In genomic region chr4:134793213-134793956, GRCm38 (mm10) we compare ENCODE assay signal across 9 mouse cellular contexts. TPM values are rescaled to one million over a fixed set of nuclear protein-coding genes. Genes with fewer than 3 reads are reported as not detected.
DNase-seq lines count a peak whose midpoint lies in the region; ATAC-seq and TF ChIP-seq lines count a peak whose summit lies in the region.
"Had no signal": no experiment of that assay in that cellular context is flagged by ENCODE, and none has a peak within 500 bp of the region (broad histone marks: within the 10 kb centered on the region; RNA-seq: fewer than 3 reads in every experiment).

No protein-coding gene starts in this region.

- H3K4me3 ChIP-seq in heart, adult 2 months = no peak overlapping the region
- H3K4me3 ChIP-seq: erythroblast, embryonic 14.5 days had no signal

- peak; percentile 36 to 60 for DNase-seq in heart, adult 2 months
- no peak for DNase-seq in heart, adult 11 months
- DNase-seq in testis, postnatal 10 days (ENCODE audit: low spot score) = peak; percentile 80
- no peak for DNase-seq in testis, postnatal 14 days (ENCODE audit: low spot score)
- DNase-seq in brain, adult 2 months (ENCODE audit: low read depth, low spot score) = peak; percentile 83
- DNase-seq in heart, postnatal 14 days = peak; percentile 68 to 72
- peak; percentile 74 for DNase-seq in lung, postnatal 36 days

- TF ChIP-seq POLR2A in heart, adult 2 months (IDR thresholded peaks at IDR 0.05; ENCODE audit: insufficient read depth, low read depth, low read length) = no peak

- WGBS in heart, adult 2 months = 37% methylated on average over 10 of the region's 10 CpGs

- no peak for TF ChIP-seq EP300 in heart, adult 2 months (IDR thresholded peaks at IDR 0.05; ENCODE audit: insufficient read depth, low read depth, low read length)

- no peak for ATAC-seq in granulocyte monocyte progenitor cell, adult 5-6 weeks (replicated peaks; ENCODE audit: poor library complexity, severe bottlenecking)

- intact Hi-C loops in heart, adult 2 months (cut with DNase I) = loop anchor here (1.0 kb wide), 1 partner anchor 86 kb away; no protein-coding TSS in a partner anchor
- intact Hi-C loops in heart, postnatal 14 days (cut with DNase I) = loop anchor here (2.0 to 5.0 kb wide), 3 partner anchors 41 to 231 kb away; no protein-coding TSS in a partner anchor

- H3K4me1 ChIP-seq in heart, adult 2 months (ENCODE audit: control insufficient read depth, insufficient read depth, low read length) = peaks cover 7% of the 10 kb centered on the region

- H3K9ac ChIP-seq in heart, adult 2 months (ENCODE audit: low read depth, low read length) = no peak overlapping the region

- peak; percentile 92 for TF ChIP-seq CTCF in heart, adult 2 months (IDR thresholded peaks at IDR 0.05)

- no peaks in the 10 kb centered on the region for H3K36me3 ChIP-seq in heart, adult 2 months (ENCODE audit: control insufficient read depth, insufficient read depth, low read length)

- H3K27me3 ChIP-seq in heart, adult 2 months (ENCODE audit: control insufficient read depth, insufficient read depth, low read length) = no peaks in the 10 kb centered on the region

- no peaks in the 10 kb centered on the region for H3K79me2 ChIP-seq in heart, adult 2 months (replicated peaks; ENCODE audit: control insufficient read depth, insufficient read depth, low read length)

- no peak overlapping the region for H3K27ac ChIP-seq in heart, adult 2 months

RNA-seq across cellular contexts. Expression of gene Ldlrap1, which starts 25.6 kb away (rescaled TPM):
- 10 to 100 TPM; 11.5 to 12.6 TPM for total RNA-seq in heart, adult 2 months (2021)
- 12.4 and 14.1 TPM in 2 replicates for polyA plus RNA-seq in heart, adult 2 months (2012; rRNA removed)
- total RNA-seq in heart, postnatal 14 days (2021) = 10 to 100 TPM; 18.3 to 18.6 TPM
- total RNA-seq in granulocyte monocyte progenitor cell, adult 5-6 weeks (2014; fragmentation: Nextera tagmentation) = 28.4 and 30.6 TPM in 2 replicates
- 10.1 and 10.2 TPM in 2 replicates for total RNA-seq in granulocyte monocyte progenitor cell, adult 5-6 weeks (2017)

RNA-seq across cellular contexts. Expression of gene Maco1, which starts 59.8 kb away (rescaled TPM):
- 10 to 100 TPM; 16.9 to 23.4 TPM for total RNA-seq in heart, adult 2 months (2021)
- polyA plus RNA-seq in heart, adult 2 months (2012; rRNA removed) = 5.5 and 9.2 TPM in 2 replicates
- 10 to 100 TPM; 22.1 to 25.5 TPM for total RNA-seq in heart, postnatal 14 days (2021)
- total RNA-seq in granulocyte monocyte progenitor cell, adult 5-6 weeks (2014; fragmentation: Nextera tagmentation) = 14.7 and 26.1 TPM in 2 replicates
- total RNA-seq in granulocyte monocyte progenitor cell, adult 5-6 weeks (2017) = 33.2 and 34.1 TPM in 2 replicates

Comparison
In these comparisons a context has a peak if more than half of its experiments do, and no peak if none do; other contexts are left out.
1. DNase-seq: peak in heart, adult 2 months (2 of 2), testis, postnatal 10 days (single experiment), brain, adult 2 months (single experiment), heart, postnatal 14 days (2 of 2) and lung, postnatal 36 days (single experiment); none in heart, adult 11 months (single experiment) and testis, postnatal 14 days (single experiment).